Mouse (Mus musculus) liver, adult 2 months (tissue): Measurements from ENCODE around the gene 2900011O08Rik.

Experiments
- CTCF ChIP-seq: fragments of 200-500 bp; IDR thresholded peaks from 2 replicates; pipeline ENCODE4 v1.5.1; 2011; ENCODE audit warnings: low read depth, low read length, control low read depth
- POLR2A ChIP-seq: fragments of 200-500 bp; IDR thresholded peaks from 2 replicates; pipeline ENCODE4 v1.6.1; 2011; ENCODE audit warnings: low read length, control low read depth; ENCODE audit not compliant: insufficient read depth; ENCODE audit errors: extremely low read depth

DNA sequence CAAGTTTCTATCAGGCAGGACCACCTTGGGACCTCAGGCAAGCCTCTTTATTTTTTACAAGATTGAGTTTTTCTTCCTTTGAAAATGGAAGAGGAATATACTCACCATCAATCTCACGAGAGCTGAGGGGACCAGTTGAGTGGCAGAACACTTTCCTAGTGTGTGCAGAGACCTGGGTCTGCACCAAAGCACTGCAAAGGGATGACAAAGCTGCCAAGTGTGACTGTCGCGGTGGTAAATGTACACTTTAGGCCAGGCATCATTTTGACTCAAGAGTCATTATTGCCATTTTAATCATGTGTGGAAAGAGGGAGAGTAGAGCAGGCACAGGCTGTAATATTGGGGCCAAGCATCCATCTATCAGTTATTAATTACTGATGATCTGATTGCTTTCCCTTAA lies 102.9 kb downstream of the 2900011O08Rik start:
- TF ChIP-seq CTCF (no peak), POLR2A (no peak)
